Mouse (Mus musculus) embryo, embryonic 10.5 days (tissue): ENCODE measurements at regions not wholly inside any gene's neighbourhood (a gene's known extent, or its start where the extent isn't known, plus 50 kb on each side); places are given as distances from the start of the nearest gene placed in this dataset.

ENCODE experiments used
- DNase-seq: peaks from one replicate; pipeline ENCODE4 v3.0.0-alpha.2; 2015; ENCODE audit warnings: low spot score

GRCm38 (mm10) chr11:92967288-92967687, 130.5 kb upstream of the Car10 start:
- peak; percentile 36 for DNase-seq

- no peak for DNase-seq
These were observed 98.2 kb upstream of the Car10 start for GRCm38 (mm10) chr11:92999603-93000002.

- no peak for DNase-seq
These were observed 91.8 kb upstream of the Car10 start for GRCm38 (mm10) chr11:93005991-93006390.

GRCm38 (mm10) chr11:93025981-93026380, 71.8 kb upstream of the Car10 start:
- no peak for DNase-seq

GRCm38 (mm10) chr11:93035509-93035908, 62.3 kb upstream of the Car10 start:
- DNase-seq = no peak

GRCm38 (mm10) chr11:93037846-93038245, 60.0 kb upstream of the Car10 start:
- DNase-seq = no peak

GRCm38 (mm10) chr11:93039325-93039724, 58.5 kb upstream of the Car10 start:
- DNase-seq = no peak

- DNase-seq = no peak
These were observed 57.0 kb upstream of the Car10 start for GRCm38 (mm10) chr11:93040816-93041215.

- DNase-seq = no peak
These were observed 52.8 kb upstream of the Car10 start for GRCm38 (mm10) chr11:93044998-93045397.
